Mouse (Mus musculus) liver, embryonic 14.5 days (tissue): ENCODE results near the gene Fdx1.

ENCODE experiments used
- CTCF ChIP-seq: IDR thresholded peaks from 2 replicates; pipeline ENCODE4 v1.5.1; 2016; ENCODE audit warnings: antibody characterized with exemption, low read depth, control low read depth
- EP300 ChIP-seq: IDR thresholded peaks from 2 replicates; pipeline ENCODE4 v1.6.1; 2016; ENCODE audit warnings: antibody characterized with exemption, low read depth

DNA sequence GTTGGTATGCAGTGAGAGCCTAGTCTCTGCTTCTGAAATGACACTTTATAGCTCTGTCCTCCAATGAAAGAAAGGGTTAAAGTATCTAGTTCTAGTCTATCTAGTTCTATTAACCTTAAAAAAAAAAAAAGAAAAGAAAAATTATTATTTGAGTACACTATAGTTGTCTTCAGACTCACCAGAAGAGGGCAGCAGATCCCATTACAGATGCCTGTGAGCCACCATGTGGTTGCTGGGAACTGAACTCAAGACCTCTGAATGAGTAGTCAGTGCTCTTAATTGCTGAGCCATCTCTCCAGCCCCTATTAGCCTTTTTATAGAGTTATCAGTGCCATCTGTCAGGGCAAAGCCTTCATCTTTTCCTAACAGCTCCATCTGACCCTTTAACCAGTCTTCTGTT is 3.0 kb upstream of the Fdx1 start:
- peak; percentile 54 for TF ChIP-seq CTCF
- no peak for TF ChIP-seq EP300
